Mouse (Mus musculus) adrenal gland, postnatal 10 days (tissue): ENCODE measurements around the gene Zfp423. TPM values are rescaled to one million over a fixed set of nuclear protein-coding genes. Genes with fewer than 3 reads are reported as not detected.
A peak's percentile ranks its signal among the peaks of the same experiment; 100 is the strongest.

Source experiments
- DNase-seq: peaks from one replicate; pipeline ENCODE4 v3.0.0; 2021; ENCODE audit warnings: mixed read lengths
- total RNA-seq, 2 experiments: library from RNA; stranded (reverse); gene quantifications; 2 replicates each; pipeline ENCODE4 v1.2.3; 2021

Zfp423 gene
- total RNA-seq, 2 experiments from 2014 or later = 19.6 to 35.2 TPM

GRCm38 (mm10) chr8:87745125-87745698, 214.2 kb downstream of the Zfp423 start:
- DNase-seq = peak; percentile 30

DNA sequence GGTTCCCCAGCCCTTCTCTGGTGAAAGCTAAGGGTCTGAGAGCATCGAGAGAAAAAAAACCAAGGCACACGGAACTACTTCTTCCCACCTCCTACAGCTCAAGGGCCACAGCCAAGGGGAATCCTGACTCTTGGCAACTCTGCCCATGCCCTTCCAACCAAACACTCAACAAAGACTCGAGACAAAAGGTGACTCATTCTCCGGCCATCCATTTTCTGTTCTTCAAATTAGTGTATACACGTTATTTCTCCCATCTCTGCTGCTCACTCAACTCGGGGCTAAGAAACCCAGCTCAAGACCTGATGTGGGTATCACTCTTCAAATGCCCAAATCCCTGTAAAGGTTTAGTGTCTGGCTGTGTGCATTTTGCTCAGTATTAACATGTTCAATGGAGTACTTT, 214.8 kb downstream of the Zfp423 start:
- no peak for DNase-seq

DNA sequence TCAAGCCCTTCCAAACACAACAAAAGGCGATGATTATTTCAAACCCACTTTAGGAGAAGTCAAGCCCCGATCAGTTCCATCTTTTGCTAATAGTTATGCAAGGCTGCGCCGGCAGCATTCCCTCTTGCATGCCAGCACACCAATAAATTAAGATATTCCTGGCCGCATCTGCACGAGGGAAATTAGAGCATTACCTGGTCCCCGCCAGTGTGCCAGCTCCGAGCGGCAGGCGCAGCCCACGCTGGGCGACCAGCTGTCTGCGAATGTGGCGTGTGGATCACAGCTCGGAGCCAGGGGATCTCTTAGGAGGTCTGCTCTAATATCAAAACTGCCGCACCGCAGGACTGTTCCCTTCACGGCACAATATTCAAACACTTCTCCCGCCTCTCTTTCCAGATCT, 217.4 kb downstream of the Zfp423 start:
- no peak for DNase-seq

- no peak for DNase-seq
These were observed 218.4 kb downstream of the Zfp423 start for GRCm38 (mm10) chr8:87740946-87741530.

- DNase-seq = peak; percentile 62
These were observed 221.5 kb downstream of the Zfp423 start for GRCm38 (mm10) chr8:87737900-87738299.

DNA sequence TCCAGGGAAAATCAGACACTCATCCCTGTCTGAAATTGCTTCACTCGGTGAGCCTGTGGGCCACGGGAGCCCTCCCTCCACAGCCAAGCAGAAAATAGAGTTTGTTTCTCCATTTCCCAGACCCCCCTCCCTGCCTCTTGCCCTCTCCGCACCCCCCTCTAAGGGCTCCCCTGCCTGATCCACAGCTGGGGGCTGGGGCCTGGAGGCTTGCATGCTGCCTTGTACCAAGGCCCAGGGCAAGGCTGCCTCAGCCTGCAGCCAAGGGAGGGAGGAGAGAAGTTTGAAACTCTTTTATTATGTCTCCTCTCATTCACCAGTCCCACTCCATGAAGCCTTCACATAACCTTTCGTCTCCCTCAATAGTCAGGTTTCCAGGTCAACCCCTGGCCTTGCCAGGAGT, 224.5 kb downstream of the Zfp423 start:
- no peak for DNase-seq

GRCm38 (mm10) chr8:87734496-87734895, 224.9 kb downstream of the Zfp423 start:
- DNase-seq = no peak

- no peak for DNase-seq
These were observed 228.3 kb downstream of the Zfp423 start for GRCm38 (mm10) chr8:87731062-87731461.

GRCm38 (mm10) chr8:87723015-87723414, 236.4 kb downstream of the Zfp423 start:
- no peak for DNase-seq

DNA sequence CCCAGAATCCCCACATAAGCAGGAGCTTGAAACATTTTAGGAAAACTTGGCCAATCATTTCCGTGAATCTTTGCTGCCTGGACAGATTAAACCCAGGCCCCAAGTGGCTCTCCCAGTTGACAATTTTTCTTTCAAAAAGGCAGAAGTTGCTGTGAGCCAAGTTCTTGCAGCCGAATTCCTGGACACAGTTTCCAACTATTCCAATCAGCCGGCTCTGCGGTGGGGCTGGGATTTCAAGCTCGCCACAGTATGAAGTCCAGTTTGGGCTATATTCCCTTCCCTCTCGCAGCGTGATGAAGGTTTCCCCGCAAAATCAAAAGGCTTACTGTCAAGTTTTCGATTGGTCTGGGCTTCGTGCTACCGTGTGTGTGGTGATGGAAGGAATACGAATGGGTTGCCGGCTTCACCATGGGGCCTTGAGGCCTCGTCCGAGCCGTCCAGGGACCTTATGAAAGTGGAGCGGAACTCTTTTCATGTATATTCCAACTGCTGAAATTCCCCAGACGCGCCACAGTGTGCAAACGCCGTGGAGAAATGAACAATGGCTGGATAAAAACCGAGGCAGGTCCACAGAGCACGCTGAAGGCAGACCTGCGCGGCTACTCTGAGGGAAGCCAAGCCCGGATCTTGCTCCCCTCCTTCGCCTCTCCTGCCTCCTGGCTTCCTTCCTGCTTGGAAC, 240.1 kb downstream of the Zfp423 start:
- DNase-seq = no peak

DNA sequence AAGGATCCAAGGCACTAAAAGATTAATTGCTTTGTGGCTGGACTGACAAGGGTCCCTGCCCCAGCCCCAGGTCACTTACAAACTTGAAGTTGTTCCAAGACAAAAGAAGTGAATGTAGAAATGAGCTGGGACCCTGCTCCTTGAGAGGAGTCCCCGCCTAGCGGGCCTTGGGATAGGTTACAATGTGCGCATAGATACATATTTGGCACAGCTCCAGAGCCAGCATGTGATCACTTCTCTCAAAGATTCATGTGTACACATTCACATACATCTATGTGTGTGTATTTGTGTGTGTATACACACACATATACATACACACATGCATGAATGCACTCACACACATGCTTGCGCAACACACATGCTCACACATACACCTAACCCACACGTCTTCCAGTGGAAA, 241.9 kb downstream of the Zfp423 start:
- DNase-seq = no peak

- no peak for DNase-seq
These were observed 242.6 kb downstream of the Zfp423 start for GRCm38 (mm10) chr8:87716726-87717248.

DNA sequence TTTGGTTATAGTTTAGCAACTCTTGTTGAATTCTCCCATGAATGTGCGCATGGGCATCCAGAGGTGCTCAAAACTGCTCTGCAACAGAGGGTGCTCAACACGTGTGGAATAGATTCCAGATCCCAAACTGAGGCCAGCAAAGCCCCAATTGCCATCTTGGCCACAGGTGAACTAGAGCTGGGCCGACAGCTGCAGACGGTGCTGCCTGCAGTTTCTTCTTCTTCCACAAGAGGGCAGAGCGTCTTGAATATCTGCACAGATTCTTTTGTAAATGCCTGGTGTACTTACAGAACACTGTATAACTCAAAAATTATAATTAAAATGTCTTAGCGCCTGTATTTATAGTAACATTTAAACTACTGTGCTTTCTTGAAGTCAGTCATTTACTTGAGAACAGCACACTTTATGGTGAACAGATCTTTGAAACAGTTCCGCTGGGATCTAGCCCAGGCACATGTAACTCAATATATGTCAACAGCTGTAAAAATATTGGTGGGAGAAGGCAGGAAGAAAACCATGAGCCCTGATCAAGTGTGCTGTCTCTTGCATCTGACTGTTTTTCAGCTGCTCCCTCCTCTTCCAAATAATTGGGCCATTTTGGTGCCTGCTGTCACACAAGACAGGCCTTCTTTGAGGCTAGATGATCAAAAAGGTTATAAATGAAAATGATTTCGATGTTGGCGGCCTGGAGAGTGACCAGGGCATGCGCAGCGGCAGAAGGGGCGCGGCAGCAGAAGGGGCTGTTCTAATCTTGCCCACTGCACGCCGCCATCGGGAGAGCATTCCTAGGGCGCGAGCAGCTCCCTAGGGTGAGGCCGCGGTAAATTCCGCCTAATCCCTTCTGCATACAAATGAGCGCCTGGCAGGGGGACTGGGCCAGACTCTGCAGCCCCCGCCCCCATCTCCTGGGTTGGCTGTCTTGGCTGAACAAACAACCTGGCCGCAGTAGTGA, 243.4 kb downstream of the Zfp423 start:
- DNase-seq = peak; percentile 86

- DNase-seq = no peak
These were observed 245.4 kb downstream of the Zfp423 start for GRCm38 (mm10) chr8:87713946-87714345.

DNA sequence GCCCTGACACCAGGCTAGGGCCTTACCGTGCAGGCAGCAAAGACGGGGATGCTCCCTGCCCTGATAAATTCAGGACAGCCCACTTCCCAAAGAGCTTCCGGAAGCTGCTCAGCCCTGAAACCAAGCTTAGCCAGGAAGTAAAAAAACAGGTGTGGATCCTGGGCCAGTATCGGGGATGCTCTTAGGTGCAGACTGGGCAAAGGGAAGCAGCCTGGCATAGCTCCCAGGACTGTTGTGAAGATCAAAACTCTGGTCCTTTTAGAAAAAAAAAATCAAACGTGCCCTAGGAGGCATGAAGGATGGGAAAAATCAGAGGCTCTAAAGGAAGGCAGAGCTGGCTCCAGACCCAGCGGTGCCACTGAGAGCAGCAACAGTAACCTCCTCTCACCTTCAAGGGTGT, 247.4 kb downstream of the Zfp423 start:
- DNase-seq = no peak

DNA sequence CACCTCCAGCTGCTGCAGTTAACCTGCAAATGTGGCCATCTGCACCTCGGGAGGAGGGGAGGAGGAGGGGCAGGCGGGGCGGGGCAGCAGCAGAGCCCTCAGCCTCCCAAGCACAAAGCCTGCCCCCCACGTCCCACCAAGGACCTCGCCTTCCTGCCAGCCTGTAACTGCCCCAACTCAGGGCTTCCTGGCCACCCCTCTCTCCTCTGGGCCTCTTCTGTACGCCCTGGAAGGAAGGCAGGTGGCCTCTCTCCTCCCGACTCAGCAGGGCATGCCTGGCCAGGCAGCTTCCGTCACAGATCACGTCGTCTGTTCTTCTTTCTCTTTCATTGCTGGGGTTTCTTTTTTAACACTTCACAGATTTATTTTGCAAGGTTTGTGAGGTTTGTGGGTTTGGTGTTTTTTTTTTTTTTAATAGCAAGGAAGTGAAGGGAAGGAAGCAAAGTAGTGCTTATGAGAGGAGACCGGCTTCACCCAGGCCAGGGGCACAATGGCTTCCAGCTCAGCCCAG, 251.2 kb downstream of the Zfp423 start:
- no peak for DNase-seq

GRCm38 (mm10) chr8:87707176-87707575, 252.2 kb downstream of the Zfp423 start:
- DNase-seq = no peak

DNA sequence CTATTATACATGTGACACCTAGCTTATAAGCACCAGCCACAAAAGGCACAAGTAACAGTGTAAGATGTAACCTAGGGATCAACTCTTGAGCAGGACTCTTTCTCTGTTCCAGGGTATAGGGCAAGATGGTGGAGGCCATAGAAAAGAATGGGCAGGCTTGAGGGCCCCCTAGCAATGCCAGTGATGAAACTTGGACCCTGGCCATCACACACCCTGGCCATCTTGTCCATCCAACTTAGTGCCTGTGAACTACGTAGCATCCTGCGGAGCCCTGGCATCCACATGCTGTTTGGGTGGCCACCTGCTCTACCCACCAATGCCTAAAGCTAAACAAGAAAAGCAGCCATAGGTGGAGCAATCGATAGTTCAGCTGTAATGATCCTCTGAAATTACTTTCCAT, 254.6 kb downstream of the Zfp423 start:
- no peak for DNase-seq

- peak; percentile 32 for DNase-seq
These were observed 256.5 kb downstream of the Zfp423 start for GRCm38 (mm10) chr8:87702790-87703311.

GRCm38 (mm10) chr8:87702051-87702521, 257.3 kb downstream of the Zfp423 start:
- DNase-seq = peak; percentile 44

DNA sequence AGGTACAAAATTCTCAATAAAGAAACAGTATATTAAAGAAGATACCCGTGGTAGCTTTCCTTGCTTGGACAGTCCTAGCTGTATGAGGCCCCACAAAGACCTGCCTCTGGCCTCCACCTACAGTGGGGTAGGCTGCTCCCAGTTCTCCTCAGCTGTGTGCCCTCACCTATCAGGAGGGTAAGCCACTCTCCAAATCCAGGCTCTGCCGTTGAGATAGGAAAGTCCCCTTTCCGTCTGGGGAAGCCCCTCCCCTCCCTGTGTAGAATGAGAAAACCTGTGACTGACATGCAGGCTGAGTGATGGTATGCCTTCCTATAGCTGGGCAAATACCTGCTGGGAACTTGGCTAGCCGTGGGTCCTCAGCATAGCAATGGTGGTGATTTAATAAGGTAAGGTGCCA, 257.8 kb downstream of the Zfp423 start:
- DNase-seq = no peak

- DNase-seq = peak; percentile 37
These were observed 259.1 kb downstream of the Zfp423 start for GRCm38 (mm10) chr8:87700321-87700720.
